Mouse (Mus musculus) limb, embryonic 13.5 days (tissue): ENCODE measurements around the gene Ms4a18. TPM values are rescaled to one million over a fixed set of nuclear protein-coding genes. Genes with fewer than 3 reads are reported as not detected.

ENCODE experiments used
- ATAC-seq: fragments of 200-750 bp; cut with Nextera tagmentation; 2 replicates; pipeline ENCODE4 v1.8.0; 2017; ENCODE audit warnings: low read depth, moderate number of reproducible peaks, moderate TSS enrichment; ENCODE audit not compliant: low FRiP score
- H3K27ac ChIP-seq: fragments of 300-500 bp; sonication (generic); 2 replicates; pipeline ENCODE4 v1.5.1; 2015; ENCODE audit warnings: inconsistent platforms, mild to moderate bottlenecking, moderate library complexity
- H3K27me3 ChIP-seq: fragments of 300-500 bp; sonication (generic); 2 replicates; pipeline ENCODE4 v1.6.1; 2015; ENCODE audit warnings: mild to moderate bottlenecking, inconsistent platforms
- H3K36me3 ChIP-seq: fragments of 300-500 bp; sonication (generic); 2 replicates; pipeline ENCODE4 v1.6.1; 2015; ENCODE audit warnings: inconsistent platforms, mild to moderate bottlenecking, moderate library complexity
- H3K4me1 ChIP-seq: fragments of 300-500 bp; sonication (generic); 2 replicates; pipeline ENCODE4 v1.6.1; 2015; ENCODE audit warnings: inconsistent platforms
- H3K4me2 ChIP-seq: fragments of 300-500 bp; sonication (generic); replicated peaks from 2 replicates; pipeline ENCODE4 v1.6.1; 2015; ENCODE audit warnings: inconsistent platforms, mild to moderate bottlenecking, moderate library complexity
- H3K4me3 ChIP-seq: fragments of 300-500 bp; sonication (generic); 2 replicates; pipeline ENCODE4 v1.5.1; 2015; ENCODE audit warnings: moderate library complexity, mild to moderate bottlenecking, inconsistent platforms
- H3K9ac ChIP-seq: fragments of 300-500 bp; sonication (generic); 2 replicates; pipeline ENCODE4 v1.6.1; 2015; ENCODE audit warnings: mild to moderate bottlenecking, inconsistent platforms
- H3K9me3 ChIP-seq: fragments of 300-500 bp; sonication (generic); 2 replicates; pipeline ENCODE4 v1.6.1; 2016; ENCODE audit warnings: inconsistent platforms
- WGBS: fragments of 180-500 bp; shearing (Covaris S2); methylation state at CpG from one replicate; pipeline ENCODE4 v1.1.7; 2015; 5-methylcytosine and 5-hydroxymethylcytosine counted together
- polyA plus RNA-seq: library from polyadenylated mRNA; unstranded; fragments of >200 nt; fragmentation: Nextera tagmentation; extraction: Ambion mirVana; gene quantifications from 2 replicates; pipeline ENCODE4 v1.2.1, GENCODE M21; 2015

Gene Ms4a18
- polyA plus RNA-seq, 1 experiment from 2014 or later, result not detected

GRCm38 (mm10) chr19:11037570-11037969 is 19.7 kb upstream of the Ms4a18 start:
- Histone ChIP-seq H3K4me3 (no peak overlapping the region), H3K36me3 (no peaks in the 10 kb centered on the region), H3K27ac (no peak overlapping the region), H3K4me1 (no peaks in the 10 kb centered on the region), H3K4me2 (no peak overlapping the region), H3K9ac (no peak overlapping the region), H3K27me3 (peaks cover 4% of the 10 kb centered on the region; the same call in 1 of the 2 replicates), H3K9me3 (no peaks in the 10 kb centered on the region)
- ATAC-seq, result no peak

DNA sequence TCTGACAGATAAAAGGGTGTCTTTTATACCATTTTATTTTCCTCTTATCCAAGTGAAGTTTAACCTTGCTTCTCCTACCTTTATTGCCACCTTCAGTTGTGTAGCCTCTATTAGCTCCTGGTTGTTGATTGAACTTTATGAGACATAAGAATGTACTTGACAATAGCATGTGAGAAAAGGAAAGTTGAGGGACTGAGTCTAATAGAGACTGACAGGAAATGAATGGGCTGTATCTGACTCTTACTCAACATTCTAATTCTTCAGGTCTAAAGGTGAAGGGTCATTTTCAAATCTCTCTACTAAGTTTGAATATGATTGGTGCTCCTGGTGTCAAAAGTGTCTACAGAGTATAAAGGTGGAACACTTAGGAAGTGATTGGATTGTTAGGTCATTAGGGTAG is 4.6 kb upstream of the Ms4a18 start:
- no peaks in the 10 kb centered on the region for H3K36me3 ChIP-seq
- no peaks in the 10 kb centered on the region for H3K9me3 ChIP-seq
- no peaks in the 10 kb centered on the region for H3K4me1 ChIP-seq
- no peak overlapping the region for H3K4me3 ChIP-seq
- H3K27ac ChIP-seq, result no peak overlapping the region
- H3K27me3 ChIP-seq, result no peaks in the 10 kb centered on the region
- ATAC-seq, result no peak
- no peak overlapping the region for H3K4me2 ChIP-seq
- no peak overlapping the region for H3K9ac ChIP-seq

- ATAC-seq, result no peak
- H3K9me3 ChIP-seq, result no peaks in the 10 kb centered on the region
- H3K4me1 ChIP-seq, result no peaks in the 10 kb centered on the region
- no peak overlapping the region for H3K27ac ChIP-seq
- H3K4me3 ChIP-seq, result no peak overlapping the region
- H3K9ac ChIP-seq, result no peak overlapping the region
- H3K27me3 ChIP-seq, result no peaks in the 10 kb centered on the region
- 74% methylated on average over 2 of the region's 2 CpGs for WGBS
- H3K36me3 ChIP-seq, result no peaks in the 10 kb centered on the region
- H3K4me2 ChIP-seq, result no peak overlapping the region
Observed at GRCm38 (mm10) chr19:11017251-11017650, 580 bp downstream of the Ms4a18 start.

GRCm38 (mm10) chr19:11015998-11016397 is 1.8 kb downstream of the Ms4a18 start:
- no peaks in the 10 kb centered on the region for H3K27me3 ChIP-seq
- ATAC-seq, result no peak
- 83% methylated on average over 1 of the region's 1 CpGs for WGBS
- H3K4me3 ChIP-seq, result no peak overlapping the region
- no peaks in the 10 kb centered on the region for H3K36me3 ChIP-seq
- H3K9ac ChIP-seq, result no peak overlapping the region
- no peak overlapping the region for H3K27ac ChIP-seq
- H3K9me3 ChIP-seq, result no peaks in the 10 kb centered on the region
- H3K4me2 ChIP-seq, result no peak overlapping the region
- no peaks in the 10 kb centered on the region for H3K4me1 ChIP-seq

DNA sequence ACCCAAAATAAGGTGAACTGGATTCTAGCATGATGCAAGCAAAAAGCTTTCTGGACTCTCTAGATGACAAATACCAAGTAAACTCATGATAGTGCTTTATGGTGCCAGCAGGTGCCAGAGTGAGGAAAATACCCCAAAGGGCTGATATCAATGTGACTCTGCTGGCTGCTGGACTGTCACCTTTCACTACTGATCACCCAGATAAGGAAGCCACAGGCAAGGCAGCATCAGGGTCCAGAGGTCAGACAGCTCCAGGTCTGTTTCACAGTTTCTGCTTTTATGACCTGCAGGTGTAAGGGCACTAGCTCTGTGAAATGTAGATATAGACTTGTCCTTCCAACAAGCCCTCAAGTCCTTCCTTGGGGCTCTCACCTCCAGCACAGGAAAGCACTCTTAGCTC is 2.4 kb downstream of the Ms4a18 start:
- Histone ChIP-seq H3K27ac (no peak overlapping the region), H3K4me2 (no peak overlapping the region), H3K4me1 (no peaks in the 10 kb centered on the region), H3K4me3 (no peak overlapping the region), H3K36me3 (no peaks in the 10 kb centered on the region), H3K9ac (no peak overlapping the region), H3K9me3 (no peaks in the 10 kb centered on the region), H3K27me3 (no peaks in the 10 kb centered on the region)
- ATAC-seq, result no peak

GRCm38 (mm10) chr19:10993150-10993549 is 24.7 kb downstream of the Ms4a18 start, which contains the start of gene Ms4a15:
Gene Ms4a15 (minus strand): TSS chr19:10993250.
- H3K4me2 ChIP-seq, result no peak within 1 kb of the TSS
- H3K9ac ChIP-seq, result no peak within 1 kb of the TSS
- WGBS, result 80% methylated on average over 7 of the region's 7 CpGs
- no peak within 1 kb of the TSS for H3K27ac ChIP-seq
- H3K36me3 ChIP-seq, result no peaks in the 10 kb centered on the region
- H3K27me3 ChIP-seq, result no peaks in the 10 kb centered on the region
- H3K4me3 ChIP-seq, result no peak within 1 kb of the TSS
- H3K9me3 ChIP-seq, result no peaks in the 10 kb centered on the region
- no peak for ATAC-seq
- no peaks in the 10 kb centered on the region for H3K4me1 ChIP-seq

DNA sequence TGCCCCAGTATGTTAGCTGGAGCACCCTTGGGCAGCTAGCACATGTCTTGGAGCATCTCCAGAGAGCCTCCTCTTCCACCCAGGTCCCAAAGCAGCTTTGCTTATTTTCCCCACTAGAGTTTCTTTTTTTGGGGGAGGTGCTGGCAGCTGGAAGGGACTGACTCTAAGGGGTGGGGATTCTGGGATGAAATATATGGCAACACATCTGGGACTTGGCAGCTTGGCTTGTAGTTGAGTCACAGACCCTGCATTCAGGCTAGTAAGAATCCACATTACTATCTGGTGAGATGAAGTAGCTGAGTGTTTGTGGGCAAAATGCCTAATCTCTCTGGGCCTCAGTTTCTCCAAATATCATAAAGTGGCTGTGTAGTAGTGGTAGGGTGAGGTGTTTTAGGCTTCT is 25.9 kb downstream of the Ms4a18 start:
- no peak for ATAC-seq
- Histone ChIP-seq H3K4me3 (no peak overlapping the region), H3K36me3 (no peaks in the 10 kb centered on the region), H3K27ac (no peak overlapping the region), H3K9me3 (no peaks in the 10 kb centered on the region), H3K4me2 (no peak overlapping the region), H3K4me1 (no peaks in the 10 kb centered on the region), H3K9ac (no peak overlapping the region), H3K27me3 (no peaks in the 10 kb centered on the region)

DNA sequence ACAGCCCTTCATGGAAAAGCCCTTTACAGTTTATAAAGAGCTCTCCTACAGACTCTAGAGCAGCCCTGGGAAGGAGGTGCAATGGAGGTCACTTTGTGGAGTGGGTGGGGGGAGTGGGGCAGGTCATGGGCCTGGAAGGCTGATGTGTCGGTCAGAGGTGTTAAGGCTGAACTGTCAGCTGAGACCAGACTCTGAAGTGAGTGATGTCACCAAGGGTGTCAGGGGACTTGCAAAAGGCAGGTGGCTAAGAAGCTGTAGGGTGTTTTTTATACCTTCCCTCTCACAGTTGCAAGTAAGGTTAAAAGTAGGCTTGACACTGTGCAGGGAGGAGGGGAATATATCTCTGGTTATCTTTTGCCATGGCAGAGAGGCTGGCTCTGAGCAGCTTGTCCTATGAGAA is 27.1 kb downstream of the Ms4a18 start:
- 30% methylated on average over 1 of the region's 1 CpGs for WGBS

DNA sequence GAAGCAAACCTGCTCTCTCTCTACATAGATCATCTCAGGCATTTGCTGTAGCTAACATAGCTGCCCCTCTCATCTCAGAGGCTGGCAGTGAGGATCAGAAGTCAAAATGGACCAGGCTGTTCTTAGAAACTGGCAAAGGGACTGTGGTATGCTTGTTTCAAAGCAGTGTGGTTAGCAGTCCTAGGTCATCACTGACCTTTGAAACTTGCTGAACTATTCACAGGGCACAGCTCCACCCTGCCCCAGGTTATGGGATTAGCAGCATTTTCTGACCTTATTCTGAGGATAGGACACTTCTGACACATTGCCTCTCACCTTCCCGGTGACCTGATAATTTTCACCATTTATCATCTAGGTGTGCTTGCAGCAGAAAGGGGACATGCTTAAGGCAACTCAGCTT is 29.3 kb downstream of the Ms4a18 start:
- WGBS, result 80% methylated on average over 1 of the region's 1 CpGs
- no peak for ATAC-seq

More for the DNA sequence above, 27.1 kb downstream of the Ms4a18 start:
- H3K36me3 ChIP-seq, result no peaks in the 10 kb centered on the region
- H3K4me1 ChIP-seq, result no peaks in the 10 kb centered on the region
- no peaks in the 10 kb centered on the region for H3K9me3 ChIP-seq
- H3K9ac ChIP-seq, result no peak overlapping the region
- no peak overlapping the region for H3K4me3 ChIP-seq
- H3K4me2 ChIP-seq, result no peak overlapping the region
- ATAC-seq, result no peak
- no peak overlapping the region for H3K27ac ChIP-seq
- H3K27me3 ChIP-seq, result no peaks in the 10 kb centered on the region

DNA sequence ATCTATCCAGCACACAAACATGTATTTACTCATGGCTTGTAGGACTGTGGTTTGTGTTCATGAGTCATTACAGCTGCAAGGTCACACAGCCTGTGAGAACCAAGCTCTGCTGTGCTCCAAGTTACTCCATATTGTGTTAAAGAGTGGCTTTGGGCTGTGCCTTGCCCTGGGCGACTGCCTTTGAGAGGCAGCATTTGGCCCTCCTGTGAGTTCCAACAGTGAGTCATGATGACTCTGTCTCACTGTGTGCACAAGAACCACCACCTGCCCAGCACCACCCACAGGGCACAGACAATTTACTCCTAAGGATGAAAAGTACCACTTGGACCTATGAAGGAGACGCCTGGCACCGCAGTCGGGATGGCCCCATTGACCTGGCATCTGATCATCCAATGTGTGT is 31.9 kb downstream of the Ms4a18 start:
- no peaks in the 10 kb centered on the region for H3K4me1 ChIP-seq
- WGBS, result 90% methylated on average over 4 of the region's 4 CpGs
- H3K36me3 ChIP-seq, result no peaks in the 10 kb centered on the region
- no peak overlapping the region for H3K9ac ChIP-seq
- no peak for ATAC-seq
- H3K9me3 ChIP-seq, result no peaks in the 10 kb centered on the region
- H3K4me2 ChIP-seq, result no peak overlapping the region
- no peaks in the 10 kb centered on the region for H3K27me3 ChIP-seq
- no peak overlapping the region for H3K4me3 ChIP-seq
- H3K27ac ChIP-seq, result no peak overlapping the region

More for the DNA sequence above, 29.3 kb downstream of the Ms4a18 start:
- H3K4me2 ChIP-seq, result no peak overlapping the region
- H3K36me3 ChIP-seq, result no peaks in the 10 kb centered on the region
- no peaks in the 10 kb centered on the region for H3K9me3 ChIP-seq
- H3K27ac ChIP-seq, result no peak overlapping the region
- no peak overlapping the region for H3K9ac ChIP-seq
- no peaks in the 10 kb centered on the region for H3K27me3 ChIP-seq
- H3K4me1 ChIP-seq, result no peaks in the 10 kb centered on the region
- no peak overlapping the region for H3K4me3 ChIP-seq

DNA sequence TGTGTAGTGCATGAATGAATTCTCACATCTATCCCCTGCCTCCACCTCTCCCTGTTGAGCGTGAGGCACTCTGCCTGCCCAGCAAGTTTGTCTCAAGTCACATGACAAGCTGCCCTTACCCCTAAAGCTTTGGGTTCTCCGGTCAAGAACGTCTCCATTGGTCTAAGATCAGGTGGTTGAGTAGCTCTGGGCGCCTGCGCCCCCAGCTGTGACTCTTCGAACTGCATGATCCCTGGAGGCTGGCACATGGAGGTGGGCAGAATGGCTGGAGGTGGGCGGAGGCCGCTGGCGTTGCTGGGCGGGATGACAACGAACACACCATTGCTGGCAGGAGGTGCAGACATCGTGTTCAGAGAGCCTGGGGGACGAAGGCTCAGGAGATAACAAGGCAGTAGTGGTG is 33.3 kb downstream of the Ms4a18 start:
- Histone ChIP-seq H3K4me2 (no peak overlapping the region), H3K27me3 (no peaks in the 10 kb centered on the region), H3K27ac (no peak overlapping the region), H3K4me3 (no peak overlapping the region), H3K9ac (no peak overlapping the region), H3K4me1 (0 out of 2 replicates have a peak, but pooled peaks cover 4% of the 10 kb centered on the region), H3K36me3 (no peaks in the 10 kb centered on the region), H3K9me3 (no peaks in the 10 kb centered on the region)
- 72% methylated on average over 13 of the region's 13 CpGs for WGBS
- no peak for ATAC-seq

DNA sequence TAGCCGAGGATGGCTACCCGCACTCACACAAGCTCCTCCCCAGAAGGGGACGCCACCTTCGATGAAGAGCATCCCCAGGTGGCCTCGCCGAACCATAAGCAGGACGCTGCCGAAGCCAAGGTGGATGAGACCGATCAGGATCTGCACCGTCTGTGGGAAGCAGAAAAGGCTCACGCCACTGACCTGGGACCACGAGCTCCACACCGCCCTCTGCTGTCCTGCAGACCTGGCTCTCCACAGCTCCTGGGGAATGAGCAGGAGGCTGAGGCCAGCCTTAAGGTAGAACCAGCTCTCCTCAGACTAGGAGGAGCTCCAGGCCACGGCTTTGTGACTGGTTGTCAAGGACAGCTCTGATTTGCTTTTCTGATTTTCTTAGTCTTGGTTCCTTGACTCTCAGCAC is 34.7 kb downstream of the Ms4a18 start:
- Histone ChIP-seq H3K27ac (no peak overlapping the region), H3K36me3 (no peaks in the 10 kb centered on the region), H3K4me1 (0 out of 2 replicates have a peak, but pooled peaks cover 7% of the 10 kb centered on the region), H3K4me3 (peak overlapping the region; percentile 3; the same call in 1 of the 2 replicates), H3K9ac (no peak overlapping the region), H3K9me3 (no peaks in the 10 kb centered on the region), H3K4me2 (peak overlapping the region; percentile 42), H3K27me3 (no peaks in the 10 kb centered on the region)
- 23% methylated on average over 14 of the region's 14 CpGs for WGBS
- no peak for ATAC-seq

GRCm38 (mm10) chr19:10980210-10980609 is 37.6 kb downstream of the Ms4a18 start:
- H3K4me1 ChIP-seq, result 0 out of 2 replicates have a peak, but pooled peaks cover 7% of the 10 kb centered on the region
- no peaks in the 10 kb centered on the region for H3K27me3 ChIP-seq
- H3K4me3 ChIP-seq, result no peak overlapping the region
- WGBS, result 89% methylated on average over 5 of the region's 5 CpGs
- no peaks in the 10 kb centered on the region for H3K36me3 ChIP-seq
- H3K27ac ChIP-seq, result no peak overlapping the region
- no peak overlapping the region for H3K4me2 ChIP-seq
- no peaks in the 10 kb centered on the region for H3K9me3 ChIP-seq
- no peak overlapping the region for H3K9ac ChIP-seq
- ATAC-seq, result no peak
